Mouse (Mus musculus): ENCODE measurements at regions not wholly inside any gene's neighbourhood (a gene's known extent, or its start where the extent isn't known, plus 50 kb on each side); places are given as distances from the start of the nearest gene placed in this dataset.

- TF ChIP-seq CTCF (IDR thresholded peaks at IDR 0.05; ENCODE audit: borderline replicate concordance, insufficient read depth, low read length), result no peak
- no peak for TF ChIP-seq POLR2A (IDR thresholded peaks at IDR 0.05; ENCODE audit: low read depth, low read length)
Measured at GRCm38 (mm10) chr10:56599923-56600322, 222.8 kb downstream of the Gja1 start.
